Mouse (Mus musculus): Measurements from ENCODE around the gene Elp4.

Elp4 gene

GRCm38 (mm10) chr2:105903896-105904756 lies at the start of gene Elp4, which contains the start of gene Immp1l:
Gene Elp4, minus strand, starts transcription at chr2:105904564.
Gene Immp1l, plus strand, starts transcription at chr2:105904638.
- peak; percentile 97 for DNase-seq

DNA sequence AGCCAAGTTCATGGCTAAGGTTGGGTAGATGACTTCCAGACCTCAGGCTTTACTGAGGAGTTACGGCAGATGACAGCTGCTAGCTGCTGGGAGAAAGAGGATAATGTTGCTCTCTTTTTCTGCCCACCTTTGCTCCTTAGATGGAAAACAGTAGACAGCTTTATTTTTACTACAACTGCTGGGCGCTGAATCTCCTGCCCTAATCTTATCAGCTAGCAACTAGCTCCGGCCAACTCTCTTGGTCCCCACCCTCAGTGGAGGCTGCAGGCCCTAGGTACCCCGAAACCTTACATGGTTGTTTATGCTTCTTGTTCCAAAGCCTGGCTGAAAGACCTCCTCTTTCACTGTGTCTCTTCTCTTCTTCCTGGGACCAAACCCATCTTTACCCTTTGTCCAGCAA lies 49.5 kb upstream of the Elp4 start:
- DNase-seq, result no peak

DNA sequence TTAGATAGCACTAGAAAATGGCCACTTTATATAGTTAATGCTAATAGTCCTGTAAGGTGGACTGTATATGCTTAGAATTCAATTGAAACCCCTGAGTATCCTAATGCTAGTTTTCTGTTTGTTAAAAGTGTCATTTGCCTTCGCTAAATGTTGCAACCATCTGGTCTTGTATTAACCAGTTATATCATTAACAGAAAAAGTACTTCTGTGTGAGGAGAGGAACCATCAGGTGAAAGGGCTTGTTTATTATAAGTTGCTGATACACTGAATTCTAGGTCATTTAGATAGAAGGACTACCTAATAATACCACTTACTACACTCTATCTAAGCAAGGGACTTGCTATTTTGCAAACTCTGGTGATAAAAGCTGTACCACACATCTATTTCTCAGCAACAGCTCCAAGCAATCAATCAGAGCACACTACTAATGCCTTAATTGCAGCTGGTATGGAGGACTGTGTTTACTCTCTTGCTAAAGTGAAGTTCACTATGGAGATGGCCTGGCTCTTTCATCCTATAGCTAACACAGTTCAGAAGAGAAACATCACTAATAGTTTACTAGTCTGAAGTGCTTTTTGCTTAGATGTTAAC lies 47.1 kb upstream of the Elp4 start:
- no peak for DNase-seq

GRCm38 (mm10) chr2:105950131-105950530 lies 45.8 kb upstream of the Elp4 start:
- DNase-seq, result no peak

DNA sequence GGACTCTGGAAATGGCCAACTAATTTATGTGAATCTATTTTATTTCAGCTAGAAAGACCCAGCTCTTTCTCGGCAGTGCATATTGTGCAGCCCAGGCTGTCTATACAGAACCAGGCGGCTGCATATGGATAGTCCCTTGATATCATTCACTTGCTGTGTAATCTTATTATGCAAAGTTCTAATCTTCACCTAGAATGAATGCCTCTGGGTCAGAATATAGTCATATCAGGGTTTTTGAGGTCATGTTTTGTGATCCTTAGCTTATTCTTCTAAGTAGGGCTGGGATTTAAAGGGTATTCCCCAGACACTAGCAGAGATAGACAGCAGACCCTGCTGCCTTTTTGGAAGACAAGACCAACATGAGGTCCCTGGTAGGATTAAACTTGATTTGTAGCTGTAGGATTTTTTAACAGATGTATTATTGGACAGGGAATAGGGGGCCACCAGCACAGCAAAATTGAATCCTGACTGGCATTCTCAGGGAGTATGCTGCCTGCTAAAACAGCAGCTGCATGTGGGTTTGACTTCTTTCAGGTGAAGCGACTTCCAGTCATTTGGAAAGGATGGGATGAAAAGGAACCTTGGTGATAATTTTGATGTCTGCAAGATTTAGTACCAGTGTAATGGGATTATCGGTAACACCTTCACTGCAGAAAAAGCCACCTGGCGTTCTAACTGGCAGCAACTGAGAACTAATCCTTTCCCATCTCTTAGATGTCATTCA lies 13.4 kb upstream of the Elp4 start:
- peak; percentile 3 for DNase-seq

DNA sequence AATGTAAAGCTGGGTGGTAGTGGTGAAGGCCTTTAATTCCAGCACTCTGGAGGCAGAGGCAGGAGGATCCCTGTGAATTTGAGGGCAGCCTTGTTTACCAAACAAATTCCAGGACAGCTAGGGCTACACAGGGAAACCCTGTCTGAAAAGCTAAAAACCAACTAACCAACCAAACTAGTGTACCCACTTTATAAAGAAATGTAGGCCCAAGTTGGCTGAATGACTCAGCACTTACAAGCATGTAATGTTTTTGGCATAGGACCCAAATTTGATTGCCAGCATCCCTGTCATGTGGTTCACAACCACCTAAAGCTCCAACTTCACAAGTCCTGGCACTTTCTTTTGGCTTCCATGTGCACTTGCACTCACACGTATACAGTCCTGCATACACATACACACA lies 12.3 kb upstream of the Elp4 start:
- DNase-seq, result no peak

DNA sequence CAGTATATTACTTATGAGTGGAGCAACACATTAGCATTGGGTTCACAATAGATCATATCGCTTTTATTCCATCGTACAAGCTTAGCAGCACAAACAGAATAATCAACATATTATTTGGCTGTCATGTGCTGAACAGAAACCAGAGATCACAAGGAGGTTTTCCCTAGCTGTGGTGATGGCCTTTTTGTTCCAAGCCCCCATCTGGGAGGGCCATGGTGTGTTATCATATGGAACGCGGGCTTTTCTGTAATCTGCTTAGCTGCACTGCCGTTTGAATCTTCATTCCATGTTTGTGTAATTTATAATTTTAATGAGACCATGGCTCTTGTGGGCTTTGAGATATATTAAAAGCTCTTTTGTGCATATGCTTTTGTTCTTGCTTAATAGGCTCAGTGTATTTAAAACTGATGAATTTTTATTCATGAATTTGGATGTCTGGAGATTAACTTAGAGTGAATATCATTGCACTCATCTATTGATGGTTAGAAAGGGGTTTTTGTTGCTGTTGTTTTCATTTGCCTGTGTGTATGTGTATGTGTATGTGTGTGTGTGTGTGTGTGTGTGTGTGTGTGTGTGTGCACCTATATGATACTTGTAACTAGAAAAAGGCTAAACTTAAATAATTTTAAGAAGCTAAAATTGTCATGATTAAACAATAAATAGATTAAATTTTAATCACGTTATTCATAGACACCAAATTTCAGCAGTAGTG lies 9.4 kb upstream of the Elp4 start:
- no peak for DNase-seq

DNA sequence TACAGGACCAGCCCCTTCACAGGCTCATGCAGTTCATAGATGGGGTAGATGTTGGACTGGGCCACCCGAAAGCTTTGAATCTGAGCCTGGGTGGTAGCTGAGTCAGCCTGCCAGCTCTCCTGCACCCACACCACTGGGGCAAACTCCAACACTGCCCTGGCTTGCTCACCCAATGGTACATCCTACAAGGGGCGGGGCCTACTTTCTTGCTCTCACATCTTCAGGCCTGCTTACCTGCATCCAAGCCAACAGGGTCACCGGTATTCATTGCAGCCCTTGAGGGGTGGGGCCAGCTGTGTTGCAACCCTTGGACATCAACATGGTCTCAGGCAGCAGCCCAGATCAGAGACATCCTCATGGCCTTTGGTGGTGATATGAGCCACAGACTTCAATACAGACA lies 6.2 kb upstream of the Elp4 start:
- no peak for DNase-seq

GRCm38 (mm10) chr2:105908351-105908750 lies 4.0 kb upstream of the Elp4 start:
- DNase-seq, result peak; percentile 25

GRCm38 (mm10) chr2:105904757-105905146 lies 388 bp upstream of the Elp4 start:
- DNase-seq, result no peak

GRCm38 (mm10) chr2:105890816-105891215 lies 13.5 kb downstream of the Elp4 start:
- no peak for DNase-seq

- no peak for DNase-seq
Observed at GRCm38 (mm10) chr2:105873403-105873802, 31.0 kb downstream of the Elp4 start.

DNA sequence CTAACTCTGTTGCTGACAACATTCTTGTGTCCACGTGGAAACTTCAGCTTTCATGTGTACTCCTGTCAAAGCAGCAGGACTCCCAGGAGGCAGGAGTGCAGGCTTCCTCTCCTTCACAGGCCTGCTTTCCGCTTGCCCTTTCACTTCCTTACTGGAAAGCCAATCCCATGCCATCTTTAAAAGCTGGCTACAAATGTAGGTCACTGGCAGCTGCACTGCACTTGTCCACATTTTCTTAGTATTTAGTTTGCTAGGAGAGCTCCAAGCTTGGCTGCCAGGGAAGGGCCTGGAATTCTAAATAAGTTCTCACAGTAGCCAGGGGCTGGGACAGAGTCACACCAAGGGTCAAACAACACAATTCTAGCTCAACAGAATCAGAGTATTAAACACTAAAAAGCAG lies 49.6 kb downstream of the Elp4 start:
- DNase-seq, result no peak

- DNase-seq, result no peak
Observed at GRCm38 (mm10) chr2:105852971-105853370, 51.4 kb downstream of the Elp4 start.

DNA sequence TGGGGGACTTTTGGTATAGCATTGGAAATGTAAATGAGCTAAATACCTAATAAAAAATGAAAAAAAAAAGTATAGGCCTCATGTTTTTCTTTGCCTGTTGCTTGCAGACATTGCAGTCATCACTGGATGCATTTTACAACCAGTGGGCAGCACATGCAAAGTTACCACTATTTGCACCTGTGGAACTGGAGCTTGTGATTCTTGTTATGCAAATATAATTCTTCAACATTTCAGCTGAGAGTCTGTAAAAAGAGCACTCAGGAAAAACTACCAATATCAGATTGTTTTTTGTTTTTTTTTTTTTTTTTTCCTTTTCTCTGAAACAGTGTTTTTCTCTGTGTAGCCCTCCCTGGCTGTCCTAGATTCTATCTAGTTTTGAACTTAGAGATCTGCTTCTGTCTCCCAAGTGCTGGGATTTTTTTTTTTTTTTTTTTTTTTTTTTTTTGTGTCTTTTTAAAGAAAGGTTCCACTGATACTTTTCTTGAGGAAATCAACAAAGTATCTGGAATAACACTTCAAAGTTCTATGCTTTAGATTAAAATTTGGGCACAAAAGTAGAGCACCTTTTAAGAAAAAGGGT lies 52.6 kb downstream of the Elp4 start:
- no peak for DNase-seq

DNA sequence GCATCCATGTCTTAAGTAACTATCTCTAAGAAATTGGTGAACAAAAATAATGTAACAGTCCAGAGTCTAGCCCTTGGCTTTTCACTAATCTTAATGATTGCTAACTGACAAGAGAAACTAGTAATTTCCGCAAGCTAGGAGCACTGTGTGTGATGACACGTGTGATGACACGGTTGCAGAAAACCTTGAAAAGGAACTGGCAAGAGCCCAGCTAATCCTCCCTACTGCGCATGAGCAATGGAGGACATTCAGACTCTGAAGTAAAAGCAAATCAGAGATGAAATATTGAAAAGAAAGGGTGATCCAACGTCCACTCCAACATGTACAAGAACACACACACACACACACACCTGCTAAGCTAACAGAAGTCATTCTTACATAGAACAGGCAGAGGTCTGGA lies 61.2 kb downstream of the Elp4 start:
- DNase-seq, result no peak

- DNase-seq, result no peak
Observed at GRCm38 (mm10) chr2:105817965-105818364, 86.4 kb downstream of the Elp4 start.

GRCm38 (mm10) chr2:105815170-105815569 lies 89.2 kb downstream of the Elp4 start:
- DNase-seq, result no peak

GRCm38 (mm10) chr2:105813041-105813440 lies 91.3 kb downstream of the Elp4 start:
- no peak for DNase-seq

DNA sequence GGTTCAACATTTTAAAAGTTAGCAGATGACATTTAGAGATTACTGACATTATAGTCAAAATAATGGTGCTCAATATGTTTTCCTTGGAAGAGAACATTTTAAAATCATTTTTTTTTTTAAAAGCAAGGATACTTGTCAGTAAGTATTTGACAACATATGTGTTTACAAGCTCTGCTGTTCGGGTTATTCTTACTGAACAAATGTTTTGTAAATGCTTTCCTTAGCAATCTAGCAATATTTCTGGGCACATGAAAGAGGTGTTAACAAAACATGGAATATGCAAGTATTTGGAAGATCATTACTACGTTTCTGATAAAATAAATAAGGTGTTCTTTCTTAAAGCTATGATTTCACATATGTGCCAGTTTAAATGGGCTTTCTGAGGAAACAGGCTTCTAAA lies 94.1 kb downstream of the Elp4 start:
- no peak for DNase-seq

DNA sequence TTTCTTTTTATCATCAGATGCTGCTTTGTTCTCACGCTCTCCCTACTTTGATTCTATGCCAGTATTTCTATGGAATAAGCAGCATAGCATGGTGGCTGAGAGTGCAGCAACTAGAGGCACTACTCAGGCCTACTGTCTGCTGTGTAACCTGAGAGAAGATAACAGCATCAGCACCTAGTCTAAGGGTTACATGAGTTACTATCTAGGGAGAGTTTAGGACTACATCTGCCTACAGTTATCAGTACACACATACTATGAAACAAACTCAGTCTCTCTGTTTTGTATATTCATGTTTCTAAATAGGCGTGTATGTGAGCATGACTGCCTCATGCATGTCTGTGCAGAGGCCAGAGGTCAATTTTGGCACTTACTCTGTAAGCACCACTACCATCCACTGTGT lies 97.8 kb downstream of the Elp4 start:
- DNase-seq, result no peak

DNA sequence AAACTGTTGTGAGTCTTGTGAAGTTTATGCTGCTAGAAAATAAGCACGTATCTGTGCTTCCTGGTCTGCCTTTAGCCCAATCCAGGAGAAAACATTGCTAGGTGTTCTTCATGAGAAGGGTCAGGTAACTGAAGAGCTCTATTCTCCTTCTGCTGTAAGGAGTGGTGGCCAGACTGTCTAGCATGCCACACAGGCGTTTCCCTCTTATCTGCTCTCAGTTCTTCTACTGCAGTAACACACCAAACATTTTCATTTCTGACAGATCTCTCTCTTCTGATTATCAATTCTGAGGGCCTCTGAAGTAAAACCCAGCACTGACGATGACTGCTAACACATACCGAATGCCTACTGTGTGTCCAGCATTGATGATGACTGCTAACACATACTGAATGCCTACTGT lies 98.3 kb downstream of the Elp4 start:
- DNase-seq, result no peak

- no peak for DNase-seq
Observed at GRCm38 (mm10) chr2:105805210-105805609, 99.2 kb downstream of the Elp4 start.
